Mouse (Mus musculus) embryo, embryonic 10 days (tissue): ENCODE results near the gene Clmn.
"Not testable (repeated sequence)": the region's sequence is repeated elsewhere in the genome, so short reads cannot be mapped to it uniquely, and the experiment has no call there.

ENCODE experiments used
- DNase-seq: peaks from one replicate; pipeline ENCODE4 v3.0.0-alpha.2; 2015; ENCODE audit warnings: low spot score

Gene Clmn

DNA sequence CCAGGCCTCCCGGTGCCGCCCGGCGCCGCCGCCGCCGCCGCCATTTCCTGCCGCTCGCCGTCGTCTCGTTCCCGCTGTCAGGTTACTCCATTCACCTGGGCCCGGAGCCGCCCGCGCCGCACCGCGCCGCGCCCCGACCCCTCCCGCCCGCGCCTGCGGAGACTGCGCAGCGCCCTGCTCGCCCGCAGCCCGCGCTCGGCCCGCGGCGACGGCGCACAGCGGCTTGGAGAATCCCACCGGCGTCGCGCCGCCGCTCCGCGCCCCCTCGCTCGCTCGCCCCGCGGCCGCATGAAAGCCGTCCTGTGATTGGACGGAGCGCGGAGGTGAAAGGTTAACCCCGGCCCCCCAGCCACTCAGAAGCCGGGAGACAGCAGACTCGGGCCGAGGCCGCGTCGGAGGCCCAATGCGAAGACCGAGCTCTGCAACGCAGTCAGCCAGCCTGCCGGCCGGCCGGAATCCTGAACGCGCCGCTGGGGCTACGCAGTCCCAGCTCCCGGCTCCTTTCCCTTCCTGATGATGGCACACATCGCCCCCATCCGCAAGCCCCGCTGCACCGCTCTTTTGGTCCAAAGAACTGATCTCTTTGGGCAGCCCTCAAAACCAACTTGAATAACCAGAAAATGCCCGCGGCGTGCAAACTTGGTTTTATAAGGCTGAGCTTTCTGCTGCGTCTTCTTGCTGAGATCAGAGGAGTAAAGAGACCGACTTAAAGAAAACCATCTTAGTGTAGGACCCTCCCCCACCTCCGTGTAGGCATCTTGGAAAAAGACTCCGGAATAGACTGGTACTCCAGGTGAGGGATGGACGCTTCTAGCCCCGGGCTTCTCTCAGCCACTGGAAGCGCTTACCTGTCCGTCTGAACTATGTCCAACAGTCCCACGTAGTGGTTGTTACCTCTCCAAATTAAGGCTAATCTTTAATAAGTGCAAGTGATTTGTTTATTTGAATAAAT, 112.8 kb downstream of the Clmn start, which contains the start of gene Dicer1:
Dicer1 (minus strand) TSS at position 139 of the 952 bp plus-strand sequence.
- DNase-seq, result peak; percentile 95

- DNase-seq, result peak; percentile 42
These were observed 113.5 kb downstream of the Clmn start for GRCm38 (mm10) chr12:104751331-104751813.

GRCm38 (mm10) chr12:104748946-104749345, 115.9 kb downstream of the Clmn start:
- DNase-seq, result no peak

GRCm38 (mm10) chr12:104747252-104747651, 117.6 kb downstream of the Clmn start:
- DNase-seq, result no peak

DNA sequence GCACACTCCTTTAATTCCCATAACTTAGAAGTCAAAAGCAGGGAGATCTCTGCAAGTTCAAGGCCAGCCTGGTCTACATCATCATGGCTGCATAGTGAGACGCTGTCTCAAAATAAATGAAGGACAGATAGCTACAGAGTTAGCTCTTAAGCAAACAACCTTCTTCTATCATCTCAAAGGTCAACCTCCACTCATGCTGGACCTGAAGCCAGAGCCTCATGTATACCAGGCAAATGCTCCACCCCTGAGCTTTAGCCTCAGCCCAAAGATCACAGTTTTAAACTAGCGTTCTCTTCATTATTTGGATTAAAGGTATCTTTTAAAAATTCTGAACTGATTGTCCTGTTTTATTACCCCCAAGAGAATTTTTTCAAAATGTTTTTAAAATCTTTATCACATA, 118.3 kb downstream of the Clmn start:
- DNase-seq, result no peak

- DNase-seq, result peak; percentile 46
These were observed 121.2 kb downstream of the Clmn start for GRCm38 (mm10) chr12:104743687-104744086.

DNA sequence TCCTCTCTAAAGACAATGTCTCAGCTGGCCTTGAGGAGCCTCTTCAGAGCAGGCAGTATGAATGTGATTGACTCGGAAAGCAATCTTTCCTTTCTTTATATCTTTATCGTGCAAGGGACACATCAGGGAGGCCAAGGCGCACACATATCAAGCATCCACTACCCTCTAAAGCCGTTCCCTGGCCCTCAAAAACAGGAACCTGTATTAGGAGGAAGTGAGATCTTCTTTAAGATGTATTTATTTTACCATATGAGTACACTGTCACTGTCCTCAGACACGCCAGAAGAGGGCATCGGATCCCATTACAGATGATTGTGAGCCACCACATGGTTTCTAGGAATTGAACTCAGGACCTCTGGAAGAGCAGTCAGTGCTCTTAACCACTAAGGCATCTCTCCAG, 122.6 kb downstream of the Clmn start:
- DNase-seq, result no peak

DNA sequence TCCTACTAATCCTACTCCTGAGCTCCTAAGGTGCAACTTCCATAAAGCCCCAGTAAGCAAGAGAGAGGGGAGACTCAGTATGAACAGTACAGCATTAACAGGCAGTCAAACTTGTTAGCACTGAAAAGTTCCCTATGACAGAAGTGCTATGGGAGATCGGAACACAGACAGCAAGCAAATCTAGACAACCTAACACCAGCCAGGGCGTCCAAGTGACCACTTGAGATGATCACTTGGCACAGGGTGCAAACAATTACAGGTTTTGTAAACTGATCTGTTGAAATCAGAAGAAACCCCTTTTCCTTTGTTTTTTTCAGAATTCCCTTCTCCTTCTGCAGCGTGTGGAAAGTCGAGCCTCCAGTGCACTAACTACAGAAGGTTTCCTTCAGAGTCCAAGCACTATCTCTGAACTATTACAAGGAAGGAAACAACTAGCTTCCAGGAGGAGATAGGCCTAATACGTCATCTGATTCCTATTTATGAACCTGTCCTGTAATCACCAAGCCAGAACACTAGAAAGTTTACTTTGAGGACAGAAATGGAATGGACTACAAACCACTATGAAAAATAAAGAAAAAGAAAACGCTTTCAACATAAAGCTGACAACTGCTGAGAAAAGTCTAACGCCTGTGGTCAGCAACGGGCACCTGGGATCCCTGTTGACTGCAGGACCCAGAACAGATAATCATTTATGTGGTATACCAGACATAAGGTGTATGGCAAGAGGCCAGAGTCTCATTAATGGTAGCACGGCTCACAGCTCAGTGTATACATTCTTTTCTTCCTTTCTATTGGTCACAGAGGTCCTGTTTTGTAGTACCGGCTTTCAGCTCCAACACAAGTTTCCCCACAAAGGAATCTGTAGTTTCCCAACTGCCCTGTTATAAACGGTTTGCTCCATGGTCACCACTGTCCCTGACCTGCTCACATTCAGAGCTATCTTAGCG, 123.8 kb downstream of the Clmn start:
- no peak for DNase-seq

- no peak for DNase-seq
These were observed 125.9 kb downstream of the Clmn start for GRCm38 (mm10) chr12:104738931-104739330.

- peak; percentile 44 for DNase-seq
These were observed 126.4 kb downstream of the Clmn start for GRCm38 (mm10) chr12:104738446-104738845.

DNA sequence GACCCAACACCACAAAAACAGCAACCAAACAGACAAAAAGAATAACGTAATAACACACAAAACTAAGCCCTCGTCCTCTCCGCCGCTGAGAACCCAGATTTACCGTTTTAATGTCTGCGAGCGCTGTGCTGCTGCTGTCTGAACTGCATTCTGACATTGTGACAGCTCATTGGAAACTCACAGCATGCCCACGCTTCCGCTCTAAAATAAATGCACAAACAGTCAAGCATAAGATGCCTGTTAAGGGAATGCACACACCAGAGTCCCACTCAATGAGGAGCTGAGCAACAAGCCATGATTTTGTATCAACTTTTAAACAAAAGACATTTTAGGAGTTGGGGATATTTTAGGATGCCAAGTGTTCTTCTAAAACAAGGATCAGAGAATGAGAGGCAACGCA, 127.2 kb downstream of the Clmn start:
- no peak for DNase-seq

- peak; percentile 61 for DNase-seq
These were observed 128.9 kb downstream of the Clmn start for GRCm38 (mm10) chr12:104735993-104736395.

GRCm38 (mm10) chr12:104733165-104733564, 131.7 kb downstream of the Clmn start:
- DNase-seq, result no peak

DNA sequence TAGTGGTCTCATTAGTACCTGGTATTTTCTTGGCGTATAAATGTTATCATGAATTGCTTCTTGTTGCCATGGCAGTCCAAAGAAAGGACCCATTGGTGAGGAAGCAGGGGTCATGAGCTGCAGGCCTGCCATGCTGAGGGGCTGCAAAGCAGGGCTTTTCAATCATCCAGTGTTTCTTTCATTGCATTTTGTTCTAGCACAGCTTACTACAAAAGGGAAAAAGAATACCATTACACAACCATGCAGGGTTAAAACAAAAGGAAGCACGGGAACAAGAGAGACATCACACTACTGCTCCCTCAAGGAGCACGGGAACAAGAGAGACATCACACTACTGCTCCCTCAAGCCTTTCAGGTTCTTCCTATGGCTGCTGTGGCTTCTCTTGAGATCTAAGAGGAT, 133.1 kb downstream of the Clmn start:
- DNase-seq, result peak; percentile 65

DNA sequence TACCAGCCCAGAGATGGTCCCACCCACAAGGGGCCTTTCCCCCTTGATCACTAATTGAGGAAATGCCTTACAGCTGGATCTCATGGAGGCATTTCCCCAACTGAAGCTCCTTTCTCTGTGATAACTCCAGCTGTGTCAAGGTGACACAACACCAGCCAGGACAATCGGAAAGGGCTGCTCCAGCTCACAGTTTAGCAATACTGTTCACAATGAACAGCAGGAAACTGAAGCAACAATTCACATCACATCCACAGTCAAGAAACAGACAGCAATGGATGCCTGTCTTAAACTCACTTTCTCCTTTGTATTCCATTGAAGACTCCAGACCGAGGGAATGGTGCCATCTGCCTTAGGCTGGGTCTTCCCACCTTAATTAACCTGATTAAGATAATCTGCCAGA, 138.4 kb downstream of the Clmn start:
- DNase-seq, result not testable (repeated sequence)

- DNase-seq, result no peak
These were observed 142.8 kb downstream of the Clmn start for GRCm38 (mm10) chr12:104722056-104722455.

DNA sequence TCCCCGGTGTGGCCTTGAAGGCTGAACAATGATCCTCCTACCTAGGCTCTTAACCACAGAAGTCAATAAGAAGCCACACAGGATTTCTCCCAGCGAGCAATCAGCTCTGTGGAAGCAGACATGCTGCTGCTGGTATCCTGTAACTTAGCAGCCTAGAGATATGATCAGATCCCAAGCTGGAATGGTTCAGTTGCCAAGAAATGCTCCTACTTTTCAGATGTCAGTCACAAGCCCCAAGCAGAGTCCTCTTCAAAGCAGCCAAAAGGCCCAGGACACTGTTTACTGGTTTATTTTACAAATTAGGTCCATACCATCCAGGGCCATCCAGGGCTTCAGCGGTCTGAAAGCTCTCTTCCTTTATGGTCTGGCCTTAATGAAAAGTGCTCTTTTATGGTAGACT, 143.9 kb downstream of the Clmn start:
- no peak for DNase-seq

GRCm38 (mm10) chr12:104718956-104719355, 145.9 kb downstream of the Clmn start:
- DNase-seq, result no peak

GRCm38 (mm10) chr12:104716409-104716808, 148.5 kb downstream of the Clmn start:
- DNase-seq, result no peak

DNA sequence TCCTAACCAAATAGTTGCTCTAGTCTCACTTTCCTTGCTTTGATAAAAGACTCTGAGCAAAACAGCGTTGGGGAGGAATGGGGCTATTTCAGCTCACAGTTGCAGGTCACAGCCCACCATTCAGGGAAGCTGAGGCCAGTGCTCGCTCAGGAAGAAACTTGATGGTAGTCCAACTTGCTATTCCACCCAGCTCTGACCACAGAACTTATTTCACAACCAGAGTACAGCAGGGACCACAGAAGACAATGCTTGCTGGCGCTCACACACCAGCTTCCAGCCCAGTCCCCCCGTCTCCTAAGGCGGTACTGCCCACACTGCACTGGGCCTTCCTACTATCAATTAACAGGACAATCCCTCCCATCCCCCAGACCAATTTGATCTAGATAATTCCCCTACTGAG, 149.4 kb downstream of the Clmn start:
- DNase-seq, result no peak
